Mouse (Mus musculus): ENCODE measurements around the gene Dab2.

DNA sequence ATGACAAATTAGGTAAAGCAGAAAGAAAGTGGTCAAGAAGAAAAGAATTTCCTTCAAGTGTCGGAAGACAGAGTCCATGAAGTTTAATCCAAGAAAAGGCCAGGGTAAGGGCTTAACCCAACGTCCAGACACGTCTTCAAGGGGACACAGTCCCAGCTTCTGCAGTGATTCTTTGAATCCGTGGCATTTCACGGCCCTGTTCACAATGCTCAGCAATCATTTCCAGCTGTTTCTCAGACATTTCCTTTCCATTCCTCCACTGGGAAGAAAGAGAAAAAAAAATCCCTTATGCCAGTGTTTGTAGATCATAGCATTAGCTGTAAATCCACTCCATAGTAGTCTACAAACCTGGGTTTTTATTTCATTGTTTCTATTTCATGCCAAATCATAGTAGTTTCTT is 22.7 kb downstream of the Dab2 start:
- TF ChIP-seq CTCF (IDR thresholded peaks at IDR 0.05; ENCODE audit: low read depth) (no peak), EP300 (optimal IDR thresholded peaks at IDR 0.05) (no peak)

All from stomach, postnatal 0 days (tissue).